Mouse (Mus musculus) spleen, postnatal 0 days (tissue): Measurements from ENCODE around the gene Olfr572. TPM values are rescaled to one million over a fixed set of nuclear protein-coding genes. Genes with fewer than 3 reads are reported as not detected.

Source experiments
- polyA plus RNA-seq: library from polyadenylated mRNA; unstranded; fragments of >200 nt; fragmentation: Nextera tagmentation; extraction: Ambion mirVana; gene quantifications from 2 replicates; pipeline ENCODE4 v1.2.1, GENCODE M21; 2015

Olfr572 gene
- not detected in 2 replicates for polyA plus RNA-seq

DNA sequence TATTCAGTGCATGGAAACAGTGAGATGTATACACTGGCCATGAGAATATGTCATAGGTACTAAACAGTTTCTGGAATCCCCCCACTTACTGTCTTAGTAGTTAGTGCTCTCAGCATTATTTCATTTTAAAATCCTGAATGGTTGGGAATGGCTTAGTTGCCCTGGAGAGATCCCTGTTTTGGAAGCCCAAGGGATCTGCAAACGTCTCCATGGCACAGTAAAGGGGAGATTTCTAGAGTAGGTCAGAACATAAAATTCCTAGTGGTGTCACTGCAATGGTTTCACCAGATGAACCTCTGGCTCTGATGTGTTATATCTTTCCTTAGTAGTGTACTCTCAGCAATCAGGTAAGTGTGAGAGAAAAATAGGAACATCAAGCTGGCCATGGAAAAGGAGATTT is at the start of gene Olfr572:
TSS of gene Olfr572 (plus strand) at position 301 of the 400 bp plus-strand sequence.

GRCm38 (mm10) chr7:102876822-102877221 is 47.4 kb upstream of the Olfr572 start, which contains the start of gene Olfr568:
Gene Olfr568 (plus strand): TSS chr7:102877122.

GRCm38 (mm10) chr7:102890782-102891181 is 33.4 kb upstream of the Olfr572 start, which contains the start of gene Olfr569:
Gene Olfr569 (minus strand): TSS chr7:102890882.

GRCm38 (mm10) chr7:102917032-102917875 is 7.0 kb upstream of the Olfr572 start, which contains the start of gene Olfr571:
Gene Olfr571 (minus strand): TSS chr7:102917536.

DNA sequence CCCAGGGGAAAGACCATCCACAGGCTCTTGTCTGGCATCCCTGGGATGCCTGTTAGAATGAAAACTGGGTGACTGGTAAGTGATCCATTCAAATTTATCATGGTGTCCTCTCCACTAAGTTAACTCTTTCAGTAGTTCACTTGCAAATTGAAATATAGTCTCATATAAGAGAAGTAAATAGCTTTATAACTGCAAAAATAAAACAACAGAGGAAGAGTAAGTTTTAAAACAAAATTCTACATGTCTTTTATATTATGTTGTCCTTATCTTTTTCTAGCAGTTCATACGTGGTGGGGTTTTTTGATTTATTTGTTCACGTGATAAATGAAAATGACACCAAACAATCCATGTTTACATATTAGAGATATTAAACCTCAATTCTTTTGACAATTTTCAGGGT is 18.3 kb downstream of the Olfr572 start, which contains the start of gene Olfr573-ps1:
TSS of gene Olfr573-ps1 (minus strand) at position 101 of the 400 bp plus-strand sequence.

DNA sequence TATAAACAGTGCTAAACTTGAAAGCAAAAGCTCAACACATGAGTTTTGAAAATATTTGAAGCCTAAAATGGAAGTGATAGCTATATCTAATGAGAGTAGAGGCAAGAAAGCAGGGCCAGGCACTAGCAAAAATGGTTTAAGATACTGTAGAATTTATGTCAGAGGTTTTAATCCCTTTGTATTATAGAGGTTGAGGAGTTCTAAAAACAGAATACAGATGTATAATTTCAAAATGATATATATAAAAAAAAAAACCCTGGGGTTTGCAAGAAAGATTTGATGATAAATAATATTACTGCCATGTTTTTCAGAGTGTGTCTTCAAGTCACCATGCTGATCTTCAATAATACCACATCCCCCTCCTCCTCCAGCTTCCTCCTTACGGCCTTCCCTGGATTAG is 24.0 kb downstream of the Olfr572 start, which contains the start of gene Olfr574:
TSS of gene Olfr574 (plus strand) at position 301 of the 400 bp plus-strand sequence.

GRCm38 (mm10) chr7:102958593-102958992 is 34.4 kb downstream of the Olfr572 start, which contains the start of gene Olfr575:
Gene Olfr575 (minus strand): TSS chr7:102958775.

GRCm38 (mm10) chr7:102962360-102962759 is 38.2 kb downstream of the Olfr572 start, which contains the start of gene Olfr576:
Gene Olfr576 (plus strand): TSS chr7:102962660.

GRCm38 (mm10) chr7:102975843-102976242 is 51.6 kb downstream of the Olfr572 start, which contains the start of gene Olfr577:
Gene Olfr577 (minus strand): TSS chr7:102975943.

Other genes starting within 250 kb of the Olfr572 start
- gene Trim68, start 237.1 kb upstream of the Olfr572 start, polyA plus RNA-seq = 3.6 and 4.1 TPM in 2 replicates
- not detected in 2 replicates for gene Olfr557, start 228.5 kb upstream of the Olfr572 start, polyA plus RNA-seq
- 0.06 TPM in 1 of 2 replicates, not detected in the other for gene Olfr558, start 222.2 kb upstream of the Olfr572 start, polyA plus RNA-seq
- gene Olfr33, start 205.3 kb upstream of the Olfr572 start, polyA plus RNA-seq = not detected in 2 replicates
- not detected in 2 replicates for gene Olfr559, start 196.9 kb upstream of the Olfr572 start, polyA plus RNA-seq
- gene Olfr560, start 165.0 kb upstream of the Olfr572 start, polyA plus RNA-seq = not detected in 2 replicates
- not detected in 2 replicates for gene Olfr78, start 164.9 kb upstream of the Olfr572 start, polyA plus RNA-seq
- not detected in 2 replicates for gene Olfr561, start 153.2 kb upstream of the Olfr572 start, polyA plus RNA-seq
- gene Olfr564, start 120.9 kb upstream of the Olfr572 start, polyA plus RNA-seq = not detected in 2 replicates
- not detected in 2 replicates for gene Olfr566, start 65.6 kb upstream of the Olfr572 start, polyA plus RNA-seq
- gene Olfr568, start 47.3 kb upstream of the Olfr572 start, polyA plus RNA-seq = not detected in 2 replicates
- gene Olfr569, start 33.5 kb upstream of the Olfr572 start, polyA plus RNA-seq = not detected in 2 replicates
- not detected in 2 replicates for gene Olfr570, start 29.8 kb upstream of the Olfr572 start, polyA plus RNA-seq
- not detected in 2 replicates for gene Olfr571, start 6.9 kb upstream of the Olfr572 start, polyA plus RNA-seq
- gene Olfr573-ps1, start 18.2 kb downstream of the Olfr572 start, polyA plus RNA-seq = not detected in 2 replicates
- gene Olfr574, start 24.1 kb downstream of the Olfr572 start, polyA plus RNA-seq = not detected in 2 replicates
- gene Olfr575, start 34.4 kb downstream of the Olfr572 start, polyA plus RNA-seq = not detected in 2 replicates
- not detected in 2 replicates for gene Olfr576, start 38.3 kb downstream of the Olfr572 start, polyA plus RNA-seq
- gene Olfr577, start 51.5 kb downstream of the Olfr572 start, polyA plus RNA-seq = not detected in 2 replicates
- not detected in 2 replicates for gene Olfr578, start 64.9 kb downstream of the Olfr572 start, polyA plus RNA-seq
- not detected in 2 replicates for gene Olfr582, start 113.6 kb downstream of the Olfr572 start, polyA plus RNA-seq
- gene Olfr583, start 126.9 kb downstream of the Olfr572 start, polyA plus RNA-seq = not detected in 2 replicates
- gene Olfr584, start 157.5 kb downstream of the Olfr572 start, polyA plus RNA-seq = not detected in 2 replicates
- not detected in 2 replicates for gene Olfr585, start 173.3 kb downstream of the Olfr572 start, polyA plus RNA-seq
- gene Olfr586, start 201.2 kb downstream of the Olfr572 start, polyA plus RNA-seq = not detected in 2 replicates
- not detected in 2 replicates for gene Olfr588-ps1, start 216.5 kb downstream of the Olfr572 start, polyA plus RNA-seq
- not detected in 2 replicates for gene Olfr589, start 231.9 kb downstream of the Olfr572 start, polyA plus RNA-seq